Mouse (Mus musculus) heart, postnatal 14 days (tissue): ENCODE measurements around the gene Impg1. TPM values are rescaled to one million over a fixed set of nuclear protein-coding genes. Genes with fewer than 3 reads are reported as not detected.
A peak's percentile ranks its signal among the peaks of the same experiment; 100 is the strongest.

ENCODE experiments used
- DNase-seq, 2 experiments: peaks; one replicate each; pipeline ENCODE4 v3.0.0; 2021 to 2022
- intact Hi-C: fragments of 180-260 bp; cut with DNase I; formaldehyde crosslinking; loops from one replicate; pipeline ENCODE4 v1.15.1; 2025
- long read RNA-seq, 2 experiments: library from polyadenylated mRNA; stranded (forward); transcript quantifications; one replicate each; pipeline ENCODE4 v2.0.0; 2021
- total RNA-seq, 2 experiments: library from RNA; stranded (reverse); gene quantifications; 2 replicates each; pipeline ENCODE4 v1.2.3; 2021

Impg1 gene
- total RNA-seq, result not detected
- long read RNA-seq, experiment 1, result 0 reads
- long read RNA-seq, experiment 2, result 0 reads

DNA sequence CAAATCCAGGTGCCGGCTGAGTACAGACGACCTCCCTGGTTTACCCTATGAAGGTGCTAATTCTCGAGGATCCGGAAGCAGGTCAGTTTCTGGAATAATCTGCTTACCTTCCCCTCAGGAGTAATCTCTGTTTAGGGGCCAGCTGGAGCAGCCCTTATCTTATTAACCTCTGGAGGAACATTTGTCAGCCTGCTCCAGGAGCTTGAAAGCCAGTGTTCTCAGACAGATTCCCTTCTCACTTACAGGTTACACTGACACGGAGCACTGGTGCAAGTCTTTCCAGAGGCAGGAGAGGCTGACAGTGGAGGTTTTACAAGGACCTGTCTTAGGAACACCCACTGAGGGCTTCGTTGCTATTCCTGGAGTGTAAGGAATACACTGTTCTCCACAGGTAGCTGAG is at the start of gene Impg1:
TSS of gene Impg1 (minus strand) at position 101 of the 400 bp plus-strand sequence.
- intact Hi-C loops, result no loop called here
- DNase-seq, result no peak

DNA sequence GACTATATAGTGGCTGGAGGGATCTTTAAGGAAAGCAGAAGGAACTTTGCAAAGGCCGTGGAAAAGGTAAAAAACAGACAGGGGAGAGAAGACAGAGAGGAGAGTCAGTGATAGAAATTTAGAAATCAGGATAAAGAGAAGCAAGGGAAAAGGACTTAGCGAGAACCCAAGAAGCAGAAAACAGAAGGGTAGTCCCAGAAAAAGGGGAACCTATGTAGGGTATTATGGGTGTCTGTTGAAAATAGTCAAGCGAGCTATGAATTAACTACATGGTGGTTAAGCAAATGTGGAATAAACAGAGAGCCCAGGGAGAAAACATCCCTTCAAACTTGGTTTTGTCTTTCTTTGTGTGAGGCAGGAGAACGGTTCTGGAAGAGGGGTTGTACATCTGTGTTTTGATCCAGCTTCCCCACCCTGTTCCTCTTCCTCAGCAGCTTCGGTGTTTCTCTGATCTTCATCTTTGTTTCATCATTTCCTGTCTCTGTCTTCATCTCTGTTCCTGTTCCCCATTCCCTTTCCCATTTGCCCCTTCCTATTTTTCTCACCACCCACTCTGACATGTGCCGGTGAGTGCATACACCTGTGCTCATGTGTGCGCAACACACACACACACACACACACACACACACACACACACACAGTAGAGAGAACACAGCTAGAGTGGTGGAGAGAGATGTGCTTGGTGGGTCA is 44.3 kb upstream of the Impg1 start:
- intact Hi-C loops, result no loop called here
- no peak for DNase-seq

DNA sequence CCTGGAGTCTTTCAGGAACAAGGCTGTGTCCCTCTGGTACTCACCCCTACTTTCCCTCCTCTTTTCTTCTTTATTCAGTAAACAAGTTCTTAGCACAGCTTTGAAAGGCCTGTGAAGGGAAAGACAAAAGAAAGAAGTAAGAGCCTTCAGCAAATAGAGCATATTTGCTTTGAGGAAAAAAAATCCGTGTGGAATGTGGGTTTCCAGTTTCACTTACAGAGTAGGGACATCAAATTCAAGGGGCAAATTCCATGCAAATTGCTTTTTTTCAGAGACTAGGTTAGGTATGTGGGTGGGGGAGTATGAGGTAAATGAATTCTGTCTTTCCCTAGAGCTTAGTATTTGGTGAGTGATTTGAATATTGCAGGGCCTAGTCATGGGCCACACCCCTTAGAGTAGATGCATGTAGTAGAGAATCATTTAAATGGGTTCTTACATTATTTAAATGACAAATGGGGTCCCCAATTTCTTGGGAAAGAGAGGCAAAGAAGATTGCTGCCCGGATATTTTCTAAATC is 39.3 kb upstream of the Impg1 start:
- DNase-seq, result no peak
- intact Hi-C loops, result no loop called here

DNA sequence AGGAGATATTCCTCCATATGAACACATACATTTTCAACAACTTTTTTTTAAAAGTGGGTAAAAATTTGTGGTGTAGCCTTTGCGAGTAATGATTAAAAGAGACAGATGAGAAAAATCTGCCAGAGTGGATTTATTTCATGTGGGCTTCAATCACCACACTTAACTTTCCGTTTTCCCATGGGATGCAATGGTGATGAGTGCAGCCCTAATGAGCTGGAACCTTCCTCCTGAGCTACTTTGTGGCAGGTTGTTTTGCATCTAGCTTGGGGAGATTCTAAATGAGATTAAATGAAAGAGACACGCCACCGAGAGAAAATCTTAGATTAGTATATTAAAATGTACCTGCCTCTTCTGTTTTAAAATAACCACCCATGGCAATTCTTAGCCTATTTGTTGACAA is 26.3 kb upstream of the Impg1 start:
- DNase-seq, result no peak
- intact Hi-C loops, result no loop called here

DNA sequence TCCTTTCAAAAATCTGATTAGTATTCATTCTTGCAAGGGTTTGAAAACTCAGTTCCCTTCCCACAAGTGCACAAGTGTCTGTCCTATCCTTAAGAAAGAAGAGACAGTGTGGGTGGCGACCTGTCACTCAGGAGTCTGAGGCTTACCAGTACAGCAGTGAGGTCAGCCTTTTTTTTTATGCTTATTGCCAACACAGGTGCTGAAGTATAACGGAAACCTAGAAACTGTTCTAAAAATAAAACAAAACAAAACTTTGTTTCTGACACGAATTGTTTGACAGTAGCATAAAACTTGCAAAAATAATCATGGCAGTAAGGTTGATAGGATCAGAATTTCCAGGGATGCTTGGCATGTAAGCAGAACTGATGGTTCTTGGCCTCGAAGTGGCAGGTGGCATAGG is 4.9 kb downstream of the Impg1 start:
- intact Hi-C loops, result no loop called here
- DNase-seq, result no peak

DNA sequence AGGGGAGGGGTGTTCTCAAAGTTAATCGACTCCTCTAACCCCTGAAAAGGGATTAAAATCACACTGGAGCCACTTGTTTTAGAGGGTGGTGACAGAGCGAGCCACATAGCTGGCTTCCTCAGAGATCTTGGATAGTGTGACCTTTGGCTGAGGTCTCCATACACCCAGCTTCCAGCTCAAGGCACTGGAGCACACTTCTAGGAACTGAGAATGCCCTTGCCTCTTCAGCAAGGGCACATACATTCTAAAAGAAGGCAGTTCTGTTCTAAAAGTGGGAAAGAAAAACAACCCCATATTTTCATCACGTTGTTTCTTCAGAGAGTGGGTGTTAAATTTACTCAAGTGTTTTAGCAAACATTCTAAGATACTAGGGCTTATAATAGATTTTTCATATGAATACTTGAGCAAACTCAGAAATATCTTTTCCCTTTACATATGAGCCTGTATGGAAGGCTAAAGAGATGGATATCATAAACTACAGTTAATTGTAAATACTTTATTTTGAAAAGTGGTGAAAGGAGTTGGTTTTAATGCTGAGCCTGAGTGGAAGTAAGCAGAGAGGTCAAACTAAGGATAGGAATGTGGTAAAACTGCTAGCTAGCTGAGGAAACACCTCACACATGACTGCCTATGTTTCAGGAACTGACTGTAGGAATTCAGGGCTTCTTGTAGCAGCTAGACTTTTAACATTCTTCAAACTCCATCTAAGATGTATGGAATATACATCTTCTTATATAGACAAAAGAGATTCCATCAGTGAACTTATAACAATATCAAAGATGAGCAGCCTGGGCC is 14.6 kb downstream of the Impg1 start:
- intact Hi-C loops, result no loop called here
- DNase-seq, result no peak

DNA sequence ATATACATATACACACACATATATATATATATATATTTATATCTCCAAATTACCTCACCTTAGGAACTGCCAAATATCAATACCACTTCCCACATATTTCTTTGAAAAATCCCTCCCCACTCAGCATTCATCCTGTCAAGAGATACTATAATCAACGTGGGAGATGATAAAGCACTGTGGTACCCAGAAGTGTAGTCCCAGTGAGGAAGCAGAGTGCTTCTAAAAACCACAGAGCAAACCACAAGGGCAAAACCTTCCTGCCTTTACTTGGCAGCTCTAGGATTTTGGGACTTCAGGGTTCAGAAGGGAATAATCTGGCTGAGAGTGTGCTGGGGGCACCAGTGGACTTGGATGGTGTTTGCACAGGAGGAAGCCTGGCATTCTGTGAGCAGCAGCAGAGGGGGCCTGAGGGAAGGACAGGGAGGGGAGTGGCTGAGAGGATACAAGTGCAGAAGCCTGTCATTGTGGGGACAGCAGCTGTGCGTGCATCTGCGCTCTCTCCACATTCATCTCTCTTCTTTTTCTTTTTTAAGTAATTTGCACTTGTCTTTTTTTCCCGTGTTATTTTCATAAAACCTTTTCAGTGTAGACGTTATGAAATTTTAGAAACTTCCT is 24.1 kb downstream of the Impg1 start:
- no peak for DNase-seq
- intact Hi-C loops, result no loop called here

DNA sequence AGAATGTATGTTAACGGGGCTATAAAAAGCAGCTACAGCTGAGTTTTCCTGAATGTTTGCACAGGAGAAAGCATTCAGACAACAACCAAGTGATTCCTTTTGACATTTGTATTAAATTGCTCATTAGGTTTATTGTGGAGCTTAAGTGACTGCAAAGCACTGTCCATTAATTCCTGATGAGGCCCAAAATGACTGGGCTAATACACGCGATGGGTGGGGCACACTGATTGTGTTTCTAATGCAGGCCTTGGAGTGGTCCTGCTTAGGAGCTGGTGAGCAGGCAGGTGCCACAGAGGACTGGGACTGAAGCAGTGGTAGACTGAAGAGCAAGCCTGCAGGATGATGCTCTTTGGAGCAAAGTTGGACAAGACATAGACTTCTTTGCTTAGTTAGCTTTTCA is 73.9 kb downstream of the Impg1 start:
- DNase-seq, result no peak
- intact Hi-C loops, result no loop called here

DNA sequence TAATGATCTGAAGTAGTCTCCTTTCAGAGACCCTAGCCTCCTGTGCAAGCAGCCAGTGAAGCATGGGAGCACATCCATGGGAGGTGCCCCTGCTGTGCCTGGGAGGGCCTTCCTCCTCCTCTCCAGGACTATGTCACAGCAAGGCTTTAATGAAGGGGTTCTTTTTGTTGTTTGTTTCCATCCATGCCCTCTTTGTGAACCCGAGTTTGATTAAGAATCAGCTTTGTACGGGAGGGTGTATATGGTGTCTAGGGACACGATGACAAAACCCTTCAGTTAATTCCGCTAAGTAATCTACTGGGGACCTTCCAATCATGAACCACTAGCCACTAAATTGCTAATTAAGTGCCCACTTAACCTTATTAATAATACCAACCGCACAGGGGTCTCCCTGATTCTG is 74.3 kb downstream of the Impg1 start:
- no peak for DNase-seq
- intact Hi-C loops, result no loop called here

DNA sequence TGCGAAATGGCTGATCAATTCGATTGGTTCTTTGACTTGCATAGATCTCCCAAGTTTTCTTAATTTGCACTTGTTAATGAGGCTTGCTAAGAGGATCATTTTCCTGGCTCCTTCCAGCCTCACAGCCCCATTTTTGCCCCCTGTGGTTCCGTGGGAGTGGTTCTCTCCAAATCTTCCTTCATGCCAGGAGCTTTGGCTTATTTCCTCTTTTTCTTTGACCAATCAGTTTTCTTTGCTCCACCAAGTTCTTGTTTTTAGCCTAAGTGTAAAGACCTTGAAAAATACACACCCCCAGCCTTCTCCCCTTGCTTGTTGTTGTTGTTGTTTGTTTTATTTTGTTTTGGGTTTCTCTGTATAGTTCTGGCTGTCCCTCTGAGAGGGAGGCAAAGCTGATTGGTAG is 77.4 kb downstream of the Impg1 start:
- no peak for DNase-seq

DNA sequence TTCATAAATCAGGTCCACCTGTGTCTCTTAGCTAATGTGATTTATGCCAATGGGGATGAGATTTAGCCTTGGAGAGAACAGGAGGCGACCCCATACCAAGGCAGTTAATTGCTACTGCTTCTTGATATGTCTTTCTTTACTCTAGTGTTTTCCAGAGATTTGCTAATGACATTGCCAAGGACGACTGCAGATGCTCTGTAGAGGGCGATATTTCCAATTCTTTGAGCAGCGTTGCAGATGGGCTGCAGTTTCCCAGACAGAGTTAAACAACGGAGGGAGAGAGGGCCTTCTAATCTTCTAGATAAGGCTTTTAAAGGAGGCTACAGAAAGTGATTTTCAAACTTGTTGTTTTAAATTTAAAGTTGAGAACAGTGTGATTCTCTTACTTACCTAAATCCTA is 78.8 kb downstream of the Impg1 start:
- intact Hi-C loops, result no loop called here
- no peak for DNase-seq

More for the DNA sequence above, 77.4 kb downstream of the Impg1 start:
- intact Hi-C loops, result no loop called here

DNA sequence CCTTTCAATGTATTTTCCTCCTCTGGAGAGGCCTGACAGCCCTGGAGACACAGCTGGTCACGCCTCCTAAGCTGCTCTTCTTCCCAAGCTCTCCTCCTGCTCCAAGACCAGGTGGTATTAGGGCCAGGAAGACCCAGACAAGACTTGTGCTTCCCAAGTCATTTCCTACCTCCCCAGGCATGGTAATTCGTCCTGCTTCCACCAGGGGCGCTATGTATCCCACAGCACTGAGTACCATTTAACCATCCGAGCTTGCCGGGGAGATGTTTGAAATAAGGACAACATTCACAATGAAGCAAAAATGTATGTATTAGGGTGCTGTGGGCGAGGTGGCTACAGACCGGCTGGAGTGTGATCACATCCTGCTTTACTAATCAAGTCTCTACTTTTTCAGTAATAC is 79.3 kb downstream of the Impg1 start:
- intact Hi-C loops, result no loop called here
- peak; percentile 5 to 21 for DNase-seq

DNA sequence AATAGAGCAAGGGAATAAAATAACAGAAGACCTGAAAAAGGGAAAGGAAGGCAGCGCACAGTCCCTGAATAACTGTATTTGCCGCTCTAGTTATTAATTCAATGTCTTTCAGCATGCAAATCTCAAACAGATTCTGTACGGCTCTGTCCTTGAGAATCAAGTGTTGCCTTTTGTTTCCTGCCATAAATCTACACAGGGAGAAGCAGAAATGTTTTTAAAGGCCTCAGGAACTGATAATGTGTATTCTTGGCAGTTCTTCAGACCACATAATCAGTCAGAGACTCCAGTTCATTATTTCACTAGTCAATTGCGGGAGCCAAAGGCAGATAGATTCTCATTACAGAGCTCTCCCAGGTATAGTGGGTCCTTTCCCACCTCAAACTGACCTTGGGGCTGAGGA is 82.6 kb downstream of the Impg1 start:
- intact Hi-C loops, result no loop called here
- no peak for DNase-seq

DNA sequence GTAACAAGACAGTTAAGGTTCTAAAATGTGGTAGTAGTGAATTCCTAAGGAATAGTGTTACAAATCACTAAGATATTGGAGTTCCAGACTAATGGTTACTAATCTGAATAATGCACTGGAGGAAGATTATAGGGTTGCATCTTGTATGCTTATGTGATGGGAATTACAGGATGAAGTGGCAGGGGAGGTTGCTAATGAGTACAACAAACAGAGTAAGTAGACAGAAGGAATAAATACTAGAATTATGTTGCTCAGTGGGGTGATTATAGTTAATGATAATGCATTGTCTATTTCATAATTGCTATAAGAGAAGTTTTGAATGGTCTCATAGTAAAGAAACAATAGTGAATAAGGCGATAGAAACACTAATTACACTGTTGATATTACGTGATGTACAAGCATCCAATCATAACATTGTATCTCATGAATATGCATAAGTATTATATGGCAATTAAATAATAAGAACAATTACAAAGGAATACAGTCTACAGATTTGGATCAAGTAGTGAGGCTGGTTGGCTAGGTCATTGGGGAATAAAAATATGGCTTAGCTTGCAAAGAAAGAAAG is 85.1 kb downstream of the Impg1 start:
- intact Hi-C loops, result no loop called here

DNA sequence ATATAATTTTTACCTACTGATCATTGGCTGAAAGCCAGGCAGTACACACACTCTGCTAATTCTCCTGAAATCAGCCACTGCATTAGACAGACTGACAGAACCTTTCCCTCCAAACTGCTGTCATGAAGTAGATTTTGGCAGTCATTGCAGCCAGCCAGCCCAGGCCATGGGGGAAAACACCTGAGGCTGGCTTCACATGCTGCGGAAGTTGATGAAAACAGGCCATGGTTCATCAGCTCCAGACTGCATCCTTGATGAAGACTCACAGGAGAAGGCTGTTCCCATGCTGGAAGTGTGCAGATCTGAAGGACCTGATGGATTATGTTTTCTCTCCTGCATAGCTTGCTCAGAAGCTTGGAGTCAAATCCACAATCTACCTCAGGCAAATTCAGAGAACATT is 91.2 kb downstream of the Impg1 start:
- intact Hi-C loops, result no loop called here
- no peak for DNase-seq

More for the DNA sequence above, 85.1 kb downstream of the Impg1 start:
- no peak for DNase-seq

DNA sequence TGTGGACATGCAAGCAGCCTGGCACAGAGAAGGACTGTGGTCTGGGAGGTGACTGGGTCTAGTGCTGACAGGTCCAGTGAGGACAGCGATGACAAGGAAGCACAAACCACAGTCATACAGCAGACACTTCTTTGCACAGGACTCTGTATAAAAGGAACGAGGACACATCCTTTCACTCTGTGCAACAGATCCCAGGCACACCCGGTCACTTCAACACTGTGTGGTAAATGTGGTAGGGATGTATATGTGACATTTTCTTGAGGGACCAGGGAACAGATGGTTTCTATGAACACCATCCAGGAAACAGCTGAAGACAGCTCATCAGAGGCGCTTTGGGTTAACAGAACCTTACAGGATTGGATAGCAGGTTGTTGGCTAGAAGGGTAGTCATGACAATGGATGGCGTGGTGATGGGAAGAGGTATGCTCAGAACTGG is 92.0 kb downstream of the Impg1 start:
- no peak for DNase-seq
- intact Hi-C loops, result no loop called here

DNA sequence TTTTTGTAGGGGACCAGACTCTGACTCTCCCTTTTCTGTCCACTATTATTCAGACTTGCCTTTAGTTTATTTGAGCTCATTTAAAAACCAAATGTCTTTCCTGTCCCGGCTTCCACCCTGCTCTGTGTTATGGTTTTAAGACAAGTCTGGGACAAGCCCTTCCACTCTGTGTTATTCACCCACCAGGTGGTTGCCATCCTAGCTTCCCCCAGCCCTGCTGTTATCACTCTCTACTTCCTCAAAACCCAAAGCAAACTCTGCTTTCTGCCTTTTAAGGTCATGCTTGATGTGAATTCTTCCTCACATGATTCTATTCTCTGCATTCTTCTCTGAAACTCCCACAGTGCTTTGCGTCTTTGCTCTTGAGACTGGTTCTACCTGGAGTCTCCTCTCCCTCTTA is 96.6 kb downstream of the Impg1 start:
- no peak for DNase-seq
- intact Hi-C loops, result no loop called here

DNA sequence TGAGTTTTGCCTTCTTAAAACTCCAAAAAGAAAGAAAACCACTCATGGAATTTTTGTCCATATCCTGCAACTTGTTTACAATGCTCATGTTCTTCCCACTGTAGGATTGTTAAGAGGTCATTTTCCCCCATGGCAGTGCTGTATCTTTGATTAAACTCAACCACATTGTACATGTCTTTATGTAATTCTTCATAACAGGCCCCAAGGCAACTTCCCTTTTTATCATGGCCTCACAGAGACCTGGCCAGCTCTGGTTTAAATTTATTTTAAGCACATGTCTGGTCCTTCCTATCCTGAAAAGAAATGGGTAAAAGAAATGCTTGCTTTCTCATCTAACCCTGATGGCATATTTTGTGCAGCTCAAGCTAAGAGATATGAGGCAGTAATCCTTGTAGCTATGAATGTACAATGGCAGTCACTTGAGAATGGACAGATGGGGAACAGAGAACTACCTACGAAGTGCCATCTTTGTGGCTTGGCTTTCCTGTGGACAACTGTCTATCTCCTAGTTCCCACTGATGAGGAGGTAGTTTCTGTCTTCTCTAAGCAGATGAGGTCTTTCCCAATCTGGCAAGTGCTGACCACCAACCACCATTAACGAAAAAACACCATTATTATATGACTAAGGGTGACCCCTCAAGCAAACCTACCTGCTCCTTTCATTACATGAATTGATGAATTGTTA is 97.6 kb downstream of the Impg1 start:
- no peak for DNase-seq
- intact Hi-C loops, result no loop called here

DNA sequence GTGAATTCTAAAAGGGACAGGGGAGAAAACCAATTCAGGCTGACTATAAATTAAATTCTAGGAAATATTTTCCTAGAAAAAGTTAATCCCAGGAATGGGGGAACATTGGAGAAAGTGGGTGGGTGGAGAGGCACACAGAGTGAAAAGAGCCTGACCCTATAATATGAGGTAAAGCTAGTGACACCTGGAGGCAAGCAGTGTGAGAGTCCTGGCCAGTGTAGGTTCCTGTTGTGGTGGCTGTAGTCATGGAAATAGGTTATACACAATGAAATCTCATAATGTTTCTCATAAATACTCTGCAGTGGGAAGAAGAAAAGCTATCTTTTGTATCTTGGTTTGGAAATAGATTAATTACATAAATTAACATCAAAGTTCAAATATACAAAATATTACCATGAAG is 105.2 kb downstream of the Impg1 start:
- intact Hi-C loops, result no loop called here

DNA sequence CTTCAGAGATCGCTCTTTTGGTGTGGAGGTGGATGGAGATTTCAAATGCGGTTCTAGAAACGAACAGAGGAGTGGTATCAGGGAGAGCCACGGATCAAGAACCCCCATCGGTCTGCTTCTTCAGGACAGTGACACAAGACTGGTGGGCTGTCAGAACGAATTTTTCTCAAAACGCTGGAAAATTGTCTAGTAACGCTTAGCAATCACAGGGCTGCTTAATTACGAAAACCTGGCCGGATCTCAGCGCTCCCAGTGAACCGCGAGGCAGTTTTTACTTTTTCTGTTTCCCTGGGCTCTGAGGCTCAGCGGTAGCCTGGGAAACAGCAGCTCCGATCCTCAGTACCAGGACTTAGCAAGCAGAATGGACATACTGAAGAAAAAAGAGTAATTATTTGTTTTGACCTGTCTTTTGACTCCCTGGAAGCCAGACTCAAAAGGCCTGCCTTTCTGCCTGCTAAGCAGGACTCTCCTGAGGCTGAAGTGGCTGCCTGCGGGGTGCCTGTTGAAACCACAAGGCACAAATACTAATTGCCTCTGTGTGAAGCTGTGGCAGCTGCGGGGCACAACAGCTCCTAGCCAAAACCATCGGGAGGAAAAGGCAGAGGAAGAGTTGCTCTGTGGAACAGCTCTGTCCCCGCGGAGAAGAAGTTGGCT is 113.5 kb downstream of the Impg1 start:
- DNase-seq, result no peak
- intact Hi-C loops, result no loop called here

More for the DNA sequence above, 105.2 kb downstream of the Impg1 start:
- no peak for DNase-seq
